Mouse (Mus musculus): Measurements from ENCODE around the gene Atp5j.

The Atp5j gene

GRCm38 (mm10) chr16:84806175-84806574, 29.2 kb downstream of the Atp5j start:
- no peak for DNase-seq

- no peak for DNase-seq
Measured at GRCm38 (mm10) chr16:84804866-84805265, 30.6 kb downstream of the Atp5j start.

- DNase-seq, result peak in 1 of 2 experiments; percentile 15
Measured at GRCm38 (mm10) chr16:84802217-84802616, 33.2 kb downstream of the Atp5j start.

- DNase-seq, result no peak
Measured at GRCm38 (mm10) chr16:84800038-84800437, 35.4 kb downstream of the Atp5j start.

GRCm38 (mm10) chr16:84796678-84797077, 38.7 kb downstream of the Atp5j start:
- DNase-seq, result no peak

GRCm38 (mm10) chr16:84795337-84795736, 40.1 kb downstream of the Atp5j start:
- DNase-seq, result no peak

- no peak for DNase-seq
Measured at GRCm38 (mm10) chr16:84793401-84793800, 42.0 kb downstream of the Atp5j start.

GRCm38 (mm10) chr16:84790595-84791165, 44.7 kb downstream of the Atp5j start:
- no peak for DNase-seq

GRCm38 (mm10) chr16:84784966-84785365, 50.5 kb downstream of the Atp5j start:
- no peak for DNase-seq

GRCm38 (mm10) chr16:84783279-84783678, 52.1 kb downstream of the Atp5j start:
- no peak for DNase-seq

GRCm38 (mm10) chr16:84779718-84780117, 55.7 kb downstream of the Atp5j start:
- DNase-seq, result no peak

GRCm38 (mm10) chr16:84778861-84779630, 56.4 kb downstream of the Atp5j start:
- DNase-seq, result no peak

- DNase-seq, result no peak
Measured at GRCm38 (mm10) chr16:84778431-84778830, 57.0 kb downstream of the Atp5j start.

Measured in spleen, adult 18-20 months (tissue).